Mouse (Mus musculus) frontal cortex, postnatal 25 days (tissue): ENCODE measurements at regions not wholly inside any gene's neighbourhood (a gene's known extent, or its start where the extent isn't known, plus 50 kb on each side); places are given as distances from the start of the nearest gene placed in this dataset.

Source experiments
- DNase-seq, 2 experiments: peaks; one replicate each; pipeline ENCODE4 v3.0.0; 2022; ENCODE audit warnings: low spot score in 2 of 2

GRCm38 (mm10) chr16:7892799-7893198, 532.1 kb downstream of the Tmem114 start:
- peak in 1 of 2 experiments; percentile 4 for DNase-seq

DNA sequence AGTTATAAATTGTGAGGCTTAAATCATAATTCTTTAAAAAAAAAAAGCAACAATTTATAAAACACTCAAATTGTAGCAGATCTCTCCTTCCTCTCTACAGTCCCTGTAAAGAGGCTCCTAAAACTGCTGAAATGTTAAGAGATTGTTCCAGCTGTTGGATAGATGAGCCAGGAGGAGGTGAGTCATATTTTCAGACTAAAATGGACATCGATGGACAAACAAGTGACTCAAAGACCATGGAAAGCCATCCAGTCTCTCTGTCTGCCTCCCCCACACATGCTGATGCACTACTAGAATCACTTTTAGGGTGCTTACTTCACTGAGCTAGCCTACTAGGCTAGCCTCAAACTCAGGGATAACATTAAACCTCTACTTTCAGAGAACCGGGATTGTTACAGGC, 561.5 kb downstream of the Tmem114 start:
- no peak for DNase-seq

GRCm38 (mm10) chr16:7839139-7839538, 585.8 kb downstream of the Tmem114 start:
- no peak for DNase-seq

GRCm38 (mm10) chr16:7831142-7831541, 593.8 kb downstream of the Tmem114 start:
- no peak for DNase-seq

- no peak for DNase-seq
Observed at GRCm38 (mm10) chr16:7829939-7830650, 594.8 kb downstream of the Tmem114 start.

DNA sequence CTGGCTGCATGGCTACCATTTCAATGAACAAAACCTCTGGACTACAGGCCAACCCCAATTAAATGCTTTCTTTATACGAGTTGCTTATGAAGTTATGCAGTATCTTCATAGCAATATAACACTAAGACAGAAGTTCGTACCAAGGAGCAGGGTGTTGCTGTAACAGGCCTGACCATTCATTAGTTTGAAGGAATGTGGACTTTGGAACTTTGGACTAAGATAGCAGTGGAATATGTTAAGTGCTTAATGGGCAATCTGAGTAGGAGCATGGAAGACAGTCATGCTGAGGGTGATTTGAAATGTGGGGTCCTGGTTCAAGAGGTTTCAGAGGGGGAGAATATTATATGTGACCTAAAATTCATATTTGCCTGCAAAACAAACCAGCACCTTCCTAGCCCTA, 623.8 kb downstream of the Tmem114 start:
- DNase-seq: no peak

DNA sequence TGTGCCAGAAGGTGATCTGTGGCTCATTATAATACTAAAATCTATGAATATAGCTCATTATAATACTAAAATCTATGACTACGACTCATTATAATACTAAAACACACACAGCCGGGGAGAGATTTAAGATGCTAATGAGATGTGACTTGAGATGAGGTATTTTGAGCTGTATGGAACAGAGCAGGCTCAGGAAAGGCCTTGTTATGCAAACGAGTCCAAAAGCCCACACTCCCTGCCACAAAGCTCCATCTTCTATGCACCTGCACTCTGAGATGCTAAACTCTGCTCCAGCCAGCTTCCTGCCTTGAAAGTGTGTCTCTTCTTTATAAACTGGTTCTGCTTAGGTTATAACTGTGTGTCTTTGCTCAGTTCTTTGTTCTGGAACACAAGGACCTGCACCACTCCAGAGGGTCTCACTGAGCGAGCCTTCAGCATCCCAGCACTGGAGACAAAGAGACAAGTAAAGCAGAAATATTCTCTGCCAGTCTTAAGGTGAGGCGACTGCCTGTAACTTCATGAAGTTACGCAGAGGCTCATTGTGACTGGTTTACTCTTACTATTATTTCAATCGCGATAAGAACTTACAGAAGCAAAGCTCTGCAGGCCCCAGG, 627.7 kb downstream of the Tmem114 start:
- no peak for DNase-seq

DNA sequence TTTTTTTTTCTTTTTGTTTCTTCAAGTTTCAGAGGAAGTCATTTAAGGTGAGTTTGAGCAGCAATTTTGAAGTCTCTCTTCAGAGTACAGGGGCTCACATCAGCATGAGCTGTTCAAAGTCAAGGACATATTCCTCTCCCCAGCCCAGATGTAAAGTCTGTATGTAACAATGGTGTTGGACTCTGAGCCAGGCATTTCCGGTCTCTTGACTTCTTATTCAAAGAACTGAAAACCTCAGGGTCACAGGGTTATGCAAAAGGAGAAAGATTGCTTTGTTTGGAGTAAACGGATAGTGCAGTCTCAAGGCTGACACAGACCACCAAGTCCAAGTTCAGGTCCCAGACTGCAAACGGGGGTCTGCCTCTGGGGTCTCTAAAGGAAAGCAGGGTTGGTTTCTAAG, 629.4 kb downstream of the Tmem114 start:
- DNase-seq: no peak

- DNase-seq: no peak
Observed at GRCm38 (mm10) chr16:7792521-7792920, 632.4 kb downstream of the Tmem114 start.

DNA sequence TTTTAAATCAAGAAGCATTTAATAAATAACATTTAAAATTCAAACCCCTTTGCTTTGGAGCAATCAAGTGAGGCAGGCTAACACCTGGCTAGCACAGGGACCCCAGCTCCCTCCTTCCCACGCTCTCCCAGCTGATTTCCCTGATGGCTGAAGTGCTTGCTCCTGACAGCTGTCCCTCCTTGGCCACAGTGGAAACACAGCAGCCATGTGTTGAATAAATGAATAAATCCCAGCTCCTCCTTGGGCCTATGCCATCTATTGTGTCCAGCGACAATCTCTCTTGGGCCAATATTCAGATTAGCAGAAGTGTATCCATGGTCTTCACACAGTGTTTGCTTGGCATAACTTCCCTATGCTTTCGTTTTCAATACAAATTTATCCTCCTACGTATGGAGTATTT, 634.7 kb downstream of the Tmem114 start:
- no peak for DNase-seq

- DNase-seq: peak in 1 of 2 experiments; percentile 5
Observed at GRCm38 (mm10) chr16:7788209-7788608, 636.7 kb downstream of the Tmem114 start.

- DNase-seq: no peak
Observed at GRCm38 (mm10) chr16:7781506-7781905, 643.4 kb downstream of the Tmem114 start.

DNA sequence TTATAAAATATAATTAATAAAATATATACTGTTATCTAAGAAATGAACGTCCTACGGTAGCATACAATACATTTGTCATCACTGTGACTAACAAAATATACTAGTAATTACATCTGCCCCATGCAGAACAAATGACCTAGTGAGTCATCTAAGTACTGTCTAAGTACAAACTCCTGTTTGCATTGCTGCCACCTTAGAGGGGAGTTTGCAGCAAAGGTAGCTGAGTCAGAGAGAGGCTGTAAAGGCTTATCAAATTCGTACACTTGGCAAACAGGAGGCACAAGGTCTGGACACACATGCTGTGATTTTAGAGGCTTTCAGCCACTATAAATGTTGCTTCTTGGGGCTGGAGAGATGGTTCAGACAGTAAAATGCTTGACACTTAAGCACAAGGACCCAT, 649.3 kb downstream of the Tmem114 start:
- DNase-seq: no peak

GRCm38 (mm10) chr16:7768433-7768832, 656.5 kb downstream of the Tmem114 start:
- no peak for DNase-seq

GRCm38 (mm10) chr16:7767691-7768090, 657.2 kb downstream of the Tmem114 start:
- no peak for DNase-seq

DNA sequence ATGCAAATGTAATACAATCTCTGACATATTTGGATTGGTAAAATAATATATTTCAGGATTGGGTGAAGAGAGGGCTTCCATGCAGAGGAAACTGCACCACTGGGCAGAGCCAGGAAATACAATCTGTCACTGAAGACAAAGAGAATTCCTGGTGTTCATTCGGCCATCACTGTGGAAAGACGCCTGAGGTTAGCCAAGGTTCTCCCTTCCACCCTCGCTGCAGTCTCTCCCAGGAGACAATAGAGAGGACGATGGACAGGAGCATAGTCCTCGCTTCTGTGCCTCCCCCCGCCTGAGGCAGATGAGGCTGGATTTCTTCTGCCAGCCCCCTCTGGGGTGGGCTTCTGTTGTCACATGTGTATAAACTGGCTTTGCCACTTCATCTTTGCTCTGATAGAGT, 660.6 kb downstream of the Tmem114 start:
- no peak for DNase-seq

- DNase-seq: no peak
Observed at GRCm38 (mm10) chr16:7728186-7728585, 696.8 kb downstream of the Tmem114 start.

DNA sequence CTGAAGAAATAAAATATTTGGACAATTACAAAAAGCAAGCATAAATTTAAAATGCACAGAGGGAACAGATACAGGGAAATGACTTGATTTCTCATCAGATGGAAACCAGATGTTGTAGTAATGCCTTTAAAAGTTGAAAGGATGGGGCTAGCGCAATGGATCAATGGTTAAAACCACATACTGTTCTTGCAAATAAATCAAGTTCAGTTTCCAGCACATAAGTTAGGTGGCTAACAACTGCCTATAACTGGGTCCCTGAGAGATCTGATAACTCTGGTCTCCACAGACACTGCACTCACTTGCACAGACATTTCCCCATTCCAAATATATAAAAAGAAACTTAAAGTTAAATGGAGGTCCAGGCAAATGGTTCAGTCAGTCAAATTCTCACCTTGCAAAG, 699.7 kb downstream of the Tmem114 start:
- DNase-seq: no peak

DNA sequence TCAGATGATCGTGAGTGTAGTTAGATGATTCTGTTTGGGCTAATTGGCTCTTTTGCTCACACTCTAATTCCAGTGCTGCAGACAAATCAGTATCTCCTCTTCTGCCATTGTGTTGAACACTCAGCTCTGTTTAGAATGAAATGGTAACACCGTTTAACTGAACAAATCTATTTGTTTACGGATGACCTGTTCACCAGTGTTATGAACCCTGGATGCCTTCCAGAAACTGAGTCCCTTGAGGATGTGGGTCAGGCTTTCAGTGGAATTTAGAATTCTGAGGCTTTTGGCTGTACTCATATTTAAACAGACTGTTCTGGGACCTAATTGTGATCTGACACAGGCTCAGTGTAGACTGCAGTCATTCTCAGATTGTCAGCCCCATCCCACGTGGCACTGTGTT, 723.5 kb downstream of the Tmem114 start:
- DNase-seq: no peak

- no peak for DNase-seq
Observed at GRCm38 (mm10) chr16:7685484-7685883, 739.5 kb downstream of the Tmem114 start.

- DNase-seq: no peak
Observed at GRCm38 (mm10) chr16:7666096-7666495, 758.8 kb downstream of the Tmem114 start.

DNA sequence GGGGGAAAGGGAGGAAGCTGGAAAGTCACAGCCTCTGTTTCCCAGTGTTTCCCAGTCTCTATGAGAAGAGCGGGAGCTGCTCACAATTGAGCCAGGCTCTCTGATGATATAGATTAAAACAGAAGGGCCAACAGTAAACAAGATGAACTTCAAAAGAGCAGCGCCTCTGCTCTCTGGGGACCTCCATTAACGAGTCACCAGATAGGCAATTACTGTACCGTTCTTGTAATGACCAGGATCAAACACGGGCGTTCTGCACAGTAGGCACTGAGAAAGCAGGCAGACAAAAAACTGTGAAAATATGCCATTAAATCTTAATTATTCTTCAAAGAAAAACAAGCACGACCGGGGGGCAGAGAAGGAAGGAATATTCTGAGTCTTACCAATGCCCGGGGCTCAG, 766.8 kb downstream of the Tmem114 start:
- no peak for DNase-seq

- DNase-seq: no peak
Observed at GRCm38 (mm10) chr16:7654451-7654850, 770.5 kb downstream of the Tmem114 start.

- no peak for DNase-seq
Observed at GRCm38 (mm10) chr16:7649771-7650170, 775.2 kb downstream of the Tmem114 start.
